Mouse (Mus musculus) retina, embryonic 14.5 days (tissue): ENCODE data around the gene Dlec1.
A peak's percentile ranks its signal among the peaks of the same experiment; 100 is the strongest.

Experiments
- DNase-seq: peaks from one replicate; pipeline ENCODE4 v3.0.0-alpha.2; 2015; ENCODE audit warnings: low spot score

Gene Dlec1

GRCm38 (mm10) chr9:119142066-119142465, 39.8 kb downstream of the Dlec1 start:
- DNase-seq = no peak

DNA sequence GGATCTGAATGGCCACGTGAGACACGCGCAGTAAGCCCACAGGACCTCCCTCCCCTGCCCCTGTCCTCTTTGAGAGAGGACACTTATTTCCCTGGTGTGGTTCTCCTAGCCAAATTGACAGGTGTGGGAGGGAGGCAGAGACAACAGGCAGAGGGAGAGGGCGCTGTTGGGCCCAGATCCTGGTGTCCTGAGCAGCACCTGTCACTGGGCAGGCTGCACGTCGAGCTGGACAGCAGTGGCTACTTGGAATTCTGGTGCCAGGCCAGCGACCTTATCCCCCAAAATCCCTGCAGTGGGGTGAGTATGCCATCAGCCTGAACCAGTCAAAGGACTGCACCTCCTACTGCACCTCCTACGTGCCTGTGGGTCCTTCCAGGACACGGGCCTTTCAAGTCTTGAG, 41.1 kb downstream of the Dlec1 start:
- no peak for DNase-seq

GRCm38 (mm10) chr9:119144696-119145095, 42.4 kb downstream of the Dlec1 start:
- DNase-seq = no peak

GRCm38 (mm10) chr9:119145137-119145536, 42.9 kb downstream of the Dlec1 start:
- DNase-seq = no peak

- DNase-seq = no peak
Measured at GRCm38 (mm10) chr9:119145638-119146037, 43.4 kb downstream of the Dlec1 start.

DNA sequence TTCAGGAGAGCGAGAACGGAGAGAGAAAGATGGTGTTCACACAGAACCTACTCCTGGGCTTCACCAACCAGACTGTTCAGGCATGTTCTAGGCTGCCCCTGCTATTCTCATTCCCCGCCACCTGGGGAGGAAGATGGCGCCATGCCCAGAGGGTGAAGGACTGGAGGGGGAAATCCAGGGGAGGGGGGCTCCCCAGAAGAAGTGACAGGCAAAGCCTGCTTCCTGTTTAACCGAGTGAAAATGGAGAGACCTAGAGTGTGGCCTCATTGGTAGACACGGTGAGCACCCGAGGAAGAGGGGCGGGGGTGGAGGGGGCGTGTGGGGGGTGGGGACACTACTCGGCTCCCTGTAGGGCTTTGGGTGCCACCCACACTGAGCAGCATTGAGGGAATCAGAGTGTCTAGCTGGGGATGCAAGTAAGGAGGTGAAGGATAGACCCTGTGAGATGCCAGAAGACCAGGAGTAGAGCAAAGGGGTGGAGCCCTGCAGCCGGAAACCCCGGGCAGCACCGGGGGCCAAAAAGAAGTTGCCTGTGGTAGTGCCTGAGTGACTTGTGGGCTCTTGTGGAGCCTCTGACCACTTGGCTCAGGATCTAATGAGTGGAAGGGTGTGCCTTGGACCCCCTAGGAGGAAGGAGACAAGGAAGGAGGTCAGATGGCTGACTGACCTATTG, 44.0 kb downstream of the Dlec1 start:
- no peak for DNase-seq

- DNase-seq = peak; percentile 62
Measured at GRCm38 (mm10) chr9:119149601-119150000, 47.3 kb downstream of the Dlec1 start.

DNA sequence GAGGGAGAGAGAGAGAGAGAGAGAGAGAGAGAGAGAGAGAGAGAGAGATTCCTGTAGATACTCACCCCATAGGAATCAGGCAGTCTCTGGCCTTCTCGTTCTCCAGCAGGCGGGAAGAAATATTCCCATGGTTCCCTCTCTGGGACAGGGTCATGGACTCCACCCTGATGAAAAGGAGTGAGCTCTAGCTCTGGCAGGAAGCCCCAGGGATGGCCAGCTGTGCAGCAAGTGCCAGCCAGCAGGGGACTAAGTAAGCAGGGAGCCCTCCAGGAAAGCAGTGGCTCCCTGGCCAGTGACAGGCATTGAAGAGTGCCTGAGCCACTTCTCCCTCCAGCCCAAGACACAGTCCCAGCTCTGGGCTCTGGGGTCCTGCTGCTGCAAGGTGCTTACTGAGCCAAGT, 49.5 kb downstream of the Dlec1 start:
- no peak for DNase-seq

- no peak for DNase-seq
Measured at GRCm38 (mm10) chr9:119155416-119155815, 53.1 kb downstream of the Dlec1 start.

- DNase-seq = no peak
Measured at GRCm38 (mm10) chr9:119155826-119156225, 53.5 kb downstream of the Dlec1 start.

DNA sequence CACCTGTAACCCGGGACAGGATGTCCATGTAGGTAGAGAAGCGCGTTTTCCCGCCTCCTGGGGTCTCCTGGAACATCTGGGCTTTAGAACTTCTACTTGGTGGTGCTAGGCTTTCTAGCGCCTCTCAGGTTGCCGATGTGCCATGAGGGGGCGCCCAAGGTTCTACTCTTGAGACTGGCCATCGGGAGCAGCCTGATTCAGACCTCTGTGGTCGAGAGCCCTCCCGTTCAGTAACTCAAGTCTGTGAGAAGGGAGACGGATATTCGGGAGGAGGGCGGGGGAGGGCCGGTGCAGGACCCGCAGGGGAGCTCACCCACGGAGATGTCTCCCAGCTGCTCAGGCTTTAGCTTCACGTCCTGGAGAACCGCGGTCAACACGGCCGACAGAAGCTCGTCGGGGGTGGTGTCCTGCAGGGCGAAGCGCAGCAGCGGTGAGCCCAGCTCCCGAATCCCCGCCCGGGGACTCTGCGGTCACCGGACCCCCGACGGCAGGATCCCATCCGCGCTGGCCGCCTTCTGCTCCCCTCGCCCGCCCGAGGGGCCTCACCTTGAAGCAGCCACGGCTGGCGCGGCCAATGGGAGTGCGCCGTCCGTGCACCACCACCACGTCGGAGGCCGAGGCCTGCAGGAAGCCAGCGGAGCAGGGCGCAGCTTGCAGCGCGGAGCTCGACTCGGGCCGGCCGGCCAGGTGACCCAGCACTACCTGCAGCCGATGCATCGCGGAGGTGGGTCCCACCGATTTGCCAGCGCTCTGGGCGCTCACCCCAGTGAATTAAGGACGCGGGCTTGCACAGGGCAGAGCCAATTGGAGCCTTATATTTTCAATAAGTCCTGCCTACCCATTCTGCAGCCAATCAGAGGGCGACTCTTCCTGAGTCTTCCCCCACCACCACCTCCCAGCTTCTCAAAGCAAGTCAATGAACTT, 54.3 kb downstream of the Dlec1 start, which contains the start of gene Acaa1b:
Gene Acaa1b (minus strand): TSS at position 816 of the 924 bp plus-strand sequence.
- peak; percentile 90 for DNase-seq

DNA sequence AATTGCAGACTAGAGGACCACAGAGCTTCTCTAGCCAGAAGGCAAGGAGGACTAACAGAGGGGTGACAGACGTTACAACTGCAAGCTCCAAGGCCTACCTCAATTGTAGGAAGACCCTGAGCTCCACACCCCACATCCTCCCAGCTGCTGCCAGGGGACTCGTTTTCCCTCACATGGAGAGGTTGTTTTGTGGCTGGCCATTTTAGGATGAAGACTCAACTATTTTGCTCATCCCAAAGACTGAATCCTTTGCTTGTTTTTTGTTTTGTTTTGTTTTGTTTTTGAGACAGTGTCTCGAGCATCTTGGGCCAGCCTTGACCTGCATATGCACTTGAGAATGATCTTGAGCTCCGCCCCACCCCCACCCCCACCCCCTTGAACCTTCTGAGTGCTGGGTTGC, 56.6 kb downstream of the Dlec1 start, which contains the start of gene Gm47289:
Gene Gm47289 (plus strand): TSS at position 301 of the 400 bp plus-strand sequence.
- no peak for DNase-seq

DNA sequence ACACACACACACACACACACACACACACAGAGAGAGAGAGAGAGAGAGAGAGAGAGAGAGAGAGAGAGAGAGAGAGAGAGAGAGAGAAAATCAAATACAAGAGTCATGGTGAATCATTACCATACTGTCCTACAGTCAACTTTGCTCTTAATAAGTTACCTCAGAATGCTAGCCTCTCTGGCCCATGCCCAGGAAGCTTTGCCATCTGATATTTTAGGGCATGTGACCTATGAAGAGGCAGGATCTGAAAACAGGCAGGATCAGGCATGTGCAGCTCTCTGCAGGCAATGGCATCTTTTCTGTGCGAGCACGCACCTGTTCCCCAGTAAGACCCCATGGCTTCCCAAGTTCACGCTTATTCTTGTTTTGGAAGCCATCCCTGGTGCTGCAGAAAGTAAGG, 58.4 kb downstream of the Dlec1 start:
- DNase-seq = no peak

GRCm38 (mm10) chr9:119164743-119165142, 62.5 kb downstream of the Dlec1 start:
- no peak for DNase-seq

- DNase-seq = no peak
Measured at GRCm38 (mm10) chr9:119165548-119165947, 63.3 kb downstream of the Dlec1 start.

- DNase-seq = no peak
Measured at GRCm38 (mm10) chr9:119167608-119168007, 65.3 kb downstream of the Dlec1 start.

DNA sequence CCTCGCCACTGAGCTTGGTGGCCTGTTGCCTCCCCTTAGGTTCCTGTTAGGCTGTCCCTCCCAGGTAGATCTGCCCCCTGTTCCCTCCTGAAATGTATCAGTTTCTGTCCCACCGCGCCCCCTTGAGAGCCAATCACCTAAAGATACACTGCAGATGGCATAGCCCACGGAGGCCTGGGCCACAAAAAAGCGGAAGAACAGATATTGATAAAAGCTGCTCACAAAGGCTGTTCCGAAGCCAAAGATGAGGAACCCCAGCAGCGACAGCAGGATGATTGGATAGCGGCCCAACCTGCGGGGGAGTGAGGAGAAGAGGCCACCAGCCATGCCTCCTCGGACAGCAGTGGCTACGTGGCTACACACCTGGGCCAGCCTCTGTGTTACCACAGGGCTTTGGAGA, 77.0 kb downstream of the Dlec1 start:
- DNase-seq = no peak

DNA sequence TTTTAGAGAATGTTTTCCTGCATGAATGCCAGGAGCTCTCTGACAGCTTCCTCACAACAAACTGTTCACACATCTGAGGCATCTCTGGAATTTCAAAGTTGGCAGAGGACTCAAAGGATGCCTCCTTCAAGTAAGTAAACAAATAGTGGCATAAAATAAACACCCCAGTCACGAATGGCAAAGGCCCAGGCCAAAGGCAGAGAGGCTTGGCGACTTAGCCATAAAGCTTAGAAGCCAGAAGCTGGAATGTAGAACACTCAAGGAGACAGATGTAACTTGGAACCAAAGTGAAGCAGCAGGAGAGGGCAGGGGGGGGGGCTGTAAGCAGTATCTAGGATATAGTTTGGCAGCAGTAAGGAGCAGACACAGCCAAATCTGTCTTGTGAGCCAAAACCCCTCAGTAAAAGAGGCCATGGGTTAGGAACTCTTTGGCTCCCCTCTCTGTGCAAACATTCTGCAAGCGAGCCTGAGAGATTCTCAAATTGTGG, 79.0 kb downstream of the Dlec1 start:
- no peak for DNase-seq

DNA sequence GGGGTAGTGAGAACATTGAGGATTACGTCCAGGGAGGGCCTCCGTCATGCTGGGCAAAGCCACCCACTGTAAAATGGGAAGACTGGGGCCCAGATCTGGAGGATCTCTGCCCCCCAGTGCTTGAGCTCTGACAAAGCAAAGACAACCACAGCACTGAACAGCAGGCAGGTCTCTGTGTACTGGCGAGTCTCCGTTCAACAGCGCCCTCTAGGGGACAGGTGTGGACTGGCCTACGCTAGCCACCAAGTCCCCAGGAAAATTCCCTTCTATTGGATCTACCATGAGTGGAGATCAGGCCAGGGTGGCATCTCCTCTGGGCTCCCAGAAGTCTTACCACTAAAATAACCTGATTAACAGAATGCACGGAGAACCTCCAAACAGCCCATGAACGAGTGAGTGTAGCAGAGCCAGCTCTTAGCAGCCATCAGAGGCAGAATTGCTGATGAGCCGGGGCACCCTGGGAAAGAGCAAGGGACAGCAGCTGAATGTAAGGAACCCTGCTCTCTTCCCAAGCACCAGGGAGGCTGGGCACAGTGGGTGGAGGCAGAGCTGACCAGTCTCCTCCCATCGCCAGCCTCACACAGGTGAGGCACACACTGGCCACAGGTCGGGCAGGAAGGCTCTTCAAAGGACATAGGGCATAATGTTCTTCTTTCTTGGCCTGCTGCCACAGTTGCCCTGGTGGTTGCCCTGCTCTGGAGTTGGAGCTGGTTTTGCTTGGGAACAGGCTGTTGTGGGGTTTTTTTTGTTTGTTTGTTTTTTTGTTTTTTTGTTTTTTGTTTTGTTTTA, 90.1 kb downstream of the Dlec1 start:
- peak; percentile 38 for DNase-seq
